Mouse (Mus musculus): ENCODE data around the gene Cacna1e. TPM values are rescaled to one million over a fixed set of nuclear protein-coding genes. Genes with fewer than 3 reads are reported as not detected.

Cacna1e gene
- total and polyA plus RNA-seq, 2 experiments = 0.09 TPM

- Histone ChIP-seq H3K79me2 (ENCODE audit: control insufficient read depth, insufficient read depth, low read length) (no peaks in the 10 kb centered on the region), H3K9ac (ENCODE audit: low read depth, low read length) (no peak overlapping the region), H3K36me3 (ENCODE audit: control insufficient read depth, insufficient read depth, low read length) (no peaks in the 10 kb centered on the region), H3K27ac (replicated peaks; ENCODE audit: insufficient read depth, low read depth, low read length) (no peak overlapping the region), H3K4me3 (ENCODE audit: insufficient read depth, low read depth, low read length) (no peak overlapping the region), H3K27me3 (ENCODE audit: control insufficient read depth, insufficient read depth, low read length) (no peaks in the 10 kb centered on the region), H3K4me1 (ENCODE audit: control insufficient read depth, insufficient read depth, low read length) (no peaks in the 10 kb centered on the region)
- WGBS = 52% methylated on average over 7 of the region's 7 CpGs
- no peak for DNase-seq (ENCODE audit: extremely low read depth, low read depth, low spot score)
- no peak for TF ChIP-seq CTCF (IDR thresholded peaks at IDR 0.05; ENCODE audit: low read depth, low read length)
- TF ChIP-seq POLR2A (IDR thresholded peaks at IDR 0.05; ENCODE audit: extremely low read depth, insufficient read depth, low read length) = no peak
Measured at GRCm38 (mm10) chr1:154617743-154618455, 266.4 kb downstream of the Cacna1e start.

- 73% methylated on average over 7 of the region's 7 CpGs for whole genome bisulfite sequencing
- Histone ChIP-seq H3K4me3 (ENCODE audit: insufficient read depth, low read depth, low read length) (no peak overlapping the region), H3K27ac (replicated peaks; ENCODE audit: insufficient read depth, low read depth, low read length) (no peak overlapping the region), H3K36me3 (ENCODE audit: control insufficient read depth, insufficient read depth, low read length) (no peaks in the 10 kb centered on the region), H3K27me3 (ENCODE audit: control insufficient read depth, insufficient read depth, low read length) (no peaks in the 10 kb centered on the region), H3K9ac (ENCODE audit: low read depth, low read length) (no peak overlapping the region), H3K4me1 (ENCODE audit: control insufficient read depth, insufficient read depth, low read length) (no peaks in the 10 kb centered on the region), H3K79me2 (ENCODE audit: control insufficient read depth, insufficient read depth, low read length) (no peaks in the 10 kb centered on the region)
- TF ChIP-seq CTCF (IDR thresholded peaks at IDR 0.05; ENCODE audit: low read depth, low read length) (no peak), POLR2A (IDR thresholded peaks at IDR 0.05; ENCODE audit: extremely low read depth, insufficient read depth, low read length) (no peak)
- DNase-seq (ENCODE audit: extremely low read depth, low read depth, low spot score) = no peak
Measured at GRCm38 (mm10) chr1:154615759-154616158, 268.5 kb downstream of the Cacna1e start.

- no peaks in the 10 kb centered on the region for H3K36me3 ChIP-seq (ENCODE audit: control insufficient read depth, insufficient read depth, low read length)
- no peaks in the 10 kb centered on the region for H3K4me1 ChIP-seq (ENCODE audit: control insufficient read depth, insufficient read depth, low read length)
- H3K79me2 ChIP-seq (ENCODE audit: control insufficient read depth, insufficient read depth, low read length) = no peaks in the 10 kb centered on the region
- TF ChIP-seq POLR2A (IDR thresholded peaks at IDR 0.05; ENCODE audit: extremely low read depth, insufficient read depth, low read length) (no peak), CTCF (IDR thresholded peaks at IDR 0.05; ENCODE audit: low read depth, low read length) (no peak)
- H3K27me3 ChIP-seq (ENCODE audit: control insufficient read depth, insufficient read depth, low read length) = no peaks in the 10 kb centered on the region
- 63% methylated on average over 4 of the region's 4 CpGs for WGBS
- no peak for DNase-seq (ENCODE audit: extremely low read depth, low read depth, low spot score)
- no peak overlapping the region for H3K27ac ChIP-seq (replicated peaks; ENCODE audit: insufficient read depth, low read depth, low read length)
- H3K9ac ChIP-seq (ENCODE audit: low read depth, low read length) = no peak overlapping the region
- no peak overlapping the region for H3K4me3 ChIP-seq (ENCODE audit: insufficient read depth, low read depth, low read length)
Measured at GRCm38 (mm10) chr1:154608516-154608915, 275.8 kb downstream of the Cacna1e start.

GRCm38 (mm10) chr1:154607406-154607805 lies 276.9 kb downstream of the Cacna1e start:
- Histone ChIP-seq H3K79me2 (ENCODE audit: control insufficient read depth, insufficient read depth, low read length) (no peaks in the 10 kb centered on the region), H3K4me3 (ENCODE audit: insufficient read depth, low read depth, low read length) (no peak overlapping the region), H3K36me3 (ENCODE audit: control insufficient read depth, insufficient read depth, low read length) (no peaks in the 10 kb centered on the region), H3K27ac (replicated peaks; ENCODE audit: insufficient read depth, low read depth, low read length) (no peak overlapping the region), H3K4me1 (ENCODE audit: control insufficient read depth, insufficient read depth, low read length) (no peaks in the 10 kb centered on the region), H3K9ac (ENCODE audit: low read depth, low read length) (no peak overlapping the region), H3K27me3 (ENCODE audit: control insufficient read depth, insufficient read depth, low read length) (no peaks in the 10 kb centered on the region)
- DNase-seq (ENCODE audit: extremely low read depth, low read depth, low spot score) = no peak
- TF ChIP-seq POLR2A (IDR thresholded peaks at IDR 0.05; ENCODE audit: extremely low read depth, insufficient read depth, low read length) (no peak), CTCF (IDR thresholded peaks at IDR 0.05; ENCODE audit: low read depth, low read length) (no peak)
- 52% methylated on average over 3 of the region's 3 CpGs for whole genome bisulfite sequencing

GRCm38 (mm10) chr1:154605601-154606000 lies 278.7 kb downstream of the Cacna1e start:
- DNase-seq (ENCODE audit: extremely low read depth, low read depth, low spot score) = no peak
- H3K4me3 ChIP-seq (ENCODE audit: insufficient read depth, low read depth, low read length) = no peak overlapping the region
- TF ChIP-seq POLR2A (IDR thresholded peaks at IDR 0.05; ENCODE audit: extremely low read depth, insufficient read depth, low read length) = no peak
- no peak for TF ChIP-seq CTCF (IDR thresholded peaks at IDR 0.05; ENCODE audit: low read depth, low read length)
- H3K79me2 ChIP-seq (ENCODE audit: control insufficient read depth, insufficient read depth, low read length) = no peaks in the 10 kb centered on the region
- no peak overlapping the region for H3K9ac ChIP-seq (ENCODE audit: low read depth, low read length)
- H3K36me3 ChIP-seq (ENCODE audit: control insufficient read depth, insufficient read depth, low read length) = no peaks in the 10 kb centered on the region
- H3K4me1 ChIP-seq (ENCODE audit: control insufficient read depth, insufficient read depth, low read length) = no peaks in the 10 kb centered on the region
- H3K27ac ChIP-seq (replicated peaks; ENCODE audit: insufficient read depth, low read depth, low read length) = no peak overlapping the region
- no peaks in the 10 kb centered on the region for H3K27me3 ChIP-seq (ENCODE audit: control insufficient read depth, insufficient read depth, low read length)
- WGBS = 86% methylated on average over 2 of the region's 2 CpGs

- no peak for TF ChIP-seq POLR2A (IDR thresholded peaks at IDR 0.05; ENCODE audit: extremely low read depth, insufficient read depth, low read length)
- TF ChIP-seq CTCF (IDR thresholded peaks at IDR 0.05; ENCODE audit: low read depth, low read length) = no peak
- H3K4me1 ChIP-seq (ENCODE audit: control insufficient read depth, insufficient read depth, low read length) = no peaks in the 10 kb centered on the region
- no peaks in the 10 kb centered on the region for H3K36me3 ChIP-seq (ENCODE audit: control insufficient read depth, insufficient read depth, low read length)
- no peaks in the 10 kb centered on the region for H3K79me2 ChIP-seq (ENCODE audit: control insufficient read depth, insufficient read depth, low read length)
- H3K27ac ChIP-seq (replicated peaks; ENCODE audit: insufficient read depth, low read depth, low read length) = no peak overlapping the region
- H3K9ac ChIP-seq (ENCODE audit: low read depth, low read length) = no peak overlapping the region
- no peaks in the 10 kb centered on the region for H3K27me3 ChIP-seq (ENCODE audit: control insufficient read depth, insufficient read depth, low read length)
- no peak overlapping the region for H3K4me3 ChIP-seq (ENCODE audit: insufficient read depth, low read depth, low read length)
- no peak for DNase-seq (ENCODE audit: extremely low read depth, low read depth, low spot score)
Measured at GRCm38 (mm10) chr1:154603781-154604180, 280.5 kb downstream of the Cacna1e start.
